In the genomic region with DNA sequence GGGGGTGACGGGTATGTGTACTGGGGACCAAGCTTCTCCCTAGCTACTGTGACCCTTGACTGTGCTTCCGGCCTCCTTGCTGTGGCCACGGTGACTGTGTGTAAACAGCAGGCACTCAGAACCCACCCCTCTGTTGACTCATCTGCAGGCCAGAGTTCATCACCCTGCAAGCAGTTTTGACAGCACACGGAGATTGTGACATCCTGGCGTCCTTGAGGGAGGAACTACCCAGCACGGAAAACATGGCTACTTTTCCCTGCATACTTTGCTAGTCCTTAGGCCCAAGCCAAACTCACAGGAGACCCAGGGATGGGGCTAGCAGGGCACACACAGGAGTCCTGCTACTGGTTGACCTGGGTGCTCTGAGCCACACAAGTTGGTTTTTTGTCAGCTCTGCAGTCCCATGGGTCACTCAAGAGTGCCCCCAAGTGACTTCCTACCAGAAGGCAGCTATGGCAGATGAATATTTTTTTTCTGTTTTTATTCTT, we compare ENCODE assay signal across 9 mouse cellular contexts. TPM values are rescaled to one million over a fixed set of nuclear protein-coding genes. Genes with fewer than 3 reads are reported as not detected.
A peak's percentile ranks its signal among the peaks of the same experiment; 100 is the strongest.
DNase-seq lines count a peak whose midpoint lies in the region; ATAC-seq and TF ChIP-seq lines count a peak whose summit lies in the region.
"Had no signal": no experiment of that assay in that cellular context is flagged by ENCODE, and none has a peak within 500 bp of the region (broad histone marks: within the 10 kb centered on the region; RNA-seq: fewer than 3 reads in every experiment).

No protein-coding gene starts in this region.

- intact Hi-C loops in left cerebral cortex, postnatal 10 days (cut with DNase I) = no loop called here

- peak; percentile 17; the same call in 1 of the 2 replicates for TF ChIP-seq CTCF in brain, embryonic 14.5 days (IDR thresholded peaks at IDR 0.05; ENCODE audit: borderline replicate concordance, extremely low read depth, insufficient read depth, insufficient read length)

- no peak for TF ChIP-seq POLR2A in brain, embryonic 14.5 days (IDR thresholded peaks at IDR 0.05; ENCODE audit: borderline replicate concordance, extremely low read depth, insufficient read depth, insufficient read length, poor library complexity, severe bottlenecking)

- ATAC-seq in monocyte, adult 5-6 weeks (replicated peaks; ENCODE audit: insufficient number of reproducible peaks, low FRiP score, low TSS enrichment, poor library complexity, severe bottlenecking) = peak; percentile 70
- ATAC-seq: Patski had no signal

- peak; percentile 39 for DNase-seq in embryo, embryonic 11 days
- no peak for DNase-seq in embryo, embryonic 10 days (ENCODE audit: low spot score)
- peak; percentile 96 for DNase-seq in 416B (ENCODE audit: low read depth)
- DNase-seq in brain, embryonic 14.5 days (ENCODE audit: low read depth) = no peak
- peak; percentile 45 for DNase-seq in kidney, postnatal 10 days
- DNase-seq in cerebellum, adult 8-10 months = no peak
- DNase-seq in left cerebral cortex, postnatal 10 days (ENCODE audit: extremely low spot score in 1 of 2, low spot score in 2 of 2) = no peak

RNA-seq across cellular contexts. Expression of gene Ell, which starts 5.0 kb away (rescaled TPM):
- polyA plus RNA-seq in brain, embryonic 14.5 days (2012; rRNA removed) = 26.6 and 27.0 TPM in 2 replicates
- 13.9 to 16.9 TPM (median 15.1 TPM) in 3 replicates for total RNA-seq in monocyte, adult 5-6 weeks (2017)
- total RNA-seq in left cerebral cortex, postnatal 10 days (2021) = 10 to 100 TPM; 15.1 to 18.5 TPM

RNA-seq across cellular contexts. Expression of gene Kxd1, which starts 16.5 kb away (rescaled TPM):
- polyA plus RNA-seq in brain, embryonic 14.5 days (2012; rRNA removed) = 44.5 and 52.0 TPM in 2 replicates
- total RNA-seq in monocyte, adult 5-6 weeks (2017) = 63.0 to 84.2 TPM (median 67.0 TPM) in 3 replicates
- 10 to 100 TPM; 37.5 to 41.2 TPM for total RNA-seq in left cerebral cortex, postnatal 10 days (2021)

RNA-seq across cellular contexts. Expression of gene Fkbp8, which starts 16.7 kb away (rescaled TPM):
- 485 and 597 TPM in 2 replicates for polyA plus RNA-seq in brain, embryonic 14.5 days (2012; rRNA removed)
- total RNA-seq in monocyte, adult 5-6 weeks (2017) = 147 to 174 TPM (median 173 TPM) in 3 replicates
- 100 to 1,000 TPM; 361 to 375 TPM for total RNA-seq in left cerebral cortex, postnatal 10 days (2021)

RNA-seq across cellular contexts. Expression of gene Uba52, which starts 33.6 kb away (rescaled TPM):
- polyA plus RNA-seq in brain, embryonic 14.5 days (2012; rRNA removed) = 1,073 and 1,241 TPM in 2 replicates
- 1,178 to 1,886 TPM (median 1,315 TPM) in 3 replicates for total RNA-seq in monocyte, adult 5-6 weeks (2017)
- 1,000 to 10,000 TPM in 1 of 2 experiments, 100 to 1,000 TPM in 1; 991 to 1,007 TPM for total RNA-seq in left cerebral cortex, postnatal 10 days (2021)

RNA-seq across cellular contexts. Expression of gene Rex1bd, which starts 37.7 kb away (rescaled TPM):
- polyA plus RNA-seq in brain, embryonic 14.5 days (2012; rRNA removed) = 175 and 234 TPM in 2 replicates
- 16.6 to 32.7 TPM (median 26.1 TPM) in 3 replicates for total RNA-seq in monocyte, adult 5-6 weeks (2017)
- 100 to 1,000 TPM in 1 of 2 experiments, 10 to 100 TPM in 1; 95.1 to 106 TPM for total RNA-seq in left cerebral cortex, postnatal 10 days (2021)

Comparison
In these comparisons a context has a peak if more than half of its experiments do, and no peak if none do; other contexts are left out.
1. DNase-seq: peak in embryo, embryonic 11 days (single experiment), 416B (single experiment) and kidney, postnatal 10 days (single experiment); none in embryo, embryonic 10 days (single experiment), brain, embryonic 14.5 days (single experiment), cerebellum, adult 8-10 months (single experiment) and left cerebral cortex, postnatal 10 days (0 of 2).